Mouse (Mus musculus): ENCODE measurements around the gene Pbx3.

The Pbx3 gene

GRCm38 (mm10) chr2:34217596-34217995, 155.3 kb downstream of the Pbx3 start:
- no peak for DNase-seq

GRCm38 (mm10) chr2:34215496-34215895, 157.4 kb downstream of the Pbx3 start:
- no peak for DNase-seq

- DNase-seq, result peak; percentile 51
These were observed 160.5 kb downstream of the Pbx3 start for GRCm38 (mm10) chr2:34212418-34212817.

DNA sequence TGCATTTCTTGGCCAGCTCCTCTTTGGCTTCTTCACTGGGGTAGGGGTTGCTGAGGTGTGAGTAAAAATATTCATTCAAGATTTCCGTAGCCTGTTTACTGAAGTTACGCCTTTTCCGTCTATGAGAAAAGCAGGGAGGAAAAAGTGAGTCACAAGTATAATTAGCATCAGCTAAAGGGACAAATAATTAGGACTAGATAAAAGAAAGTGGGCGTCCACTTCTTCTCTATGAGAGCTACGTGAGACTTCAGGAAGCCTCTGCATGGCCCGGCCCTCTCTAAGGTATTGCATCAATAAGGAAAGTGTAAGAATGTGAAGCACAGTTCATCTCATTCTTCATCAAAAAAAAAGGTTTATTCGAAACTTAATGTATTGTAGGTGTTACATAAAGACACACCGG, 168.1 kb downstream of the Pbx3 start:
- no peak for DNase-seq

GRCm38 (mm10) chr2:34204325-34204724, 168.6 kb downstream of the Pbx3 start:
- no peak for DNase-seq

GRCm38 (mm10) chr2:34193870-34194820, 178.8 kb downstream of the Pbx3 start:
- no peak for DNase-seq

DNA sequence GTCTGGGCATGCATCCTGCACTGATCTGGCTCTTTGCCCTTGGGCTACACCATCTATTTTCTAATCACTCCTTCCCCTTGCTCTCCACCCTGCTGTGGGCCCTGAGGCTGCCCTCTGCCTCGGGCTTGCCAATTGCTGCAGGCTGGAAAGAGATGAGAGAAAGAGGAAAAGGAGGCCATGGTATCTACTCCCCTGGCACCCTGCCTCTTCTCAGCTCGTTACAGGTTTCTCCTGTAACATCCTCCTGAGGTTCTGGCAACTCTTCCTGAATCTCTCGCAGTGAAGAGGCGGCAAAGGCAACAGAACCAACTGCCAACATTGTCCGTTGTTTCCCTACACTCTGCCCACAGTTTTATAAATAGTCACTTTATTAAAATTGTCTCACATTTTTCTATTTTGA, 179.7 kb downstream of the Pbx3 start:
- peak; percentile 16 for DNase-seq

DNA sequence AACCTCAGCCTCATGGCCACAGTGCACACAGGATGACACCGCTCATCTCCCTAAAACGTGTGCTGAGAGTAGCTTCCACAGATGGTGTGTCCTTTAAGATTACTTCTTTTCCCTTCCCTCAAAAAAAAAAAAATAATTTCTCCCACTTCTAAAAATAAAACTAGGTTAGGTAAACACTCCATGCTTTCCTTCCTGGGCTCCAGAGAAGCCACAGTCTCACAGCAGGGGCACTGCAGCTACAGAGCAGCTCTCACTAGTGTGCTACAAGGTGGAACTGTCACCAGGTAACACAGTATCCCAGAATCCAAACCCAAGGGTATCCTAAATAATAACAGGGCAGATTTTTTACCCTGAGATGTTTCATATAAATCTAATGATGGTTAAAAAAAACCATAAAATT, 185.6 kb downstream of the Pbx3 start:
- DNase-seq, result no peak

GRCm38 (mm10) chr2:34181600-34181999, 191.3 kb downstream of the Pbx3 start:
- DNase-seq, result no peak

- no peak for DNase-seq
These were observed 193.6 kb downstream of the Pbx3 start for GRCm38 (mm10) chr2:34179299-34179698.

DNA sequence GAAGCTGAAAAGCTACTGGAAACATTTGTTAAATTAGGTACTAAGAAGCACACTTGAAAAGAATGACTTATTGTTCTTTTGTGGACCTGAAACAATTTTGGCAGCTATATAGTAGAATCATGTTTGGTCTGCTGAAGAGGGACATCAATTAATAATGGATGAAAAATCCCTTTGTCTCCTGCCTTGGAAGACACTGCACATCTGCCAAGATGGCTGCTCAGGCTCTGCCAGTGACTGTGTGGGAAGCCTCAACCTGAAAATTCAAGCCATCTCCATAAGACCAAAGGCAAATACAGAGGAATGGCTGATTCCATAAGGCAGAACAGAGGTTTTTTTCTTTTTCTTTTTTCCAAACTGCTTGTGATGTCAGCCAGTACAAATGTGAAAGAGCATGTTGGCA, 194.3 kb downstream of the Pbx3 start:
- DNase-seq, result no peak

DNA sequence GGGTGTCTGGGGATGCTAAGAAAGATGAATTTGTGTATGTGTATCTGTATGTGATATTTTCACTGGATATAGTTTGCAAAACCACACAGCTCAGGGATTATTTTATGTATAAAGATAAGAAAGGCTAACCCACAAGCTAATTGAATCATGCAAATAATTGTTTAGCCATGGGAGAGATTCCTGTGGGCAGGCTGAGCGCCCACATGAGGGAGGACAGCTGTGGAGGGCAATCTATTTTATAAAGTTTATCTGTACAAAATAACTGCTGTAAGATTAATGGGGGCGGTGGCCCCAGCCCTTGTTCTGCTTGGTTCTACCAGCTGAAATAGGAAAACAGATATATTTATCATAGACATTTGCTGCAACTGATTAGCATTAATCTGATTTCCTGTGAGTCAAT, 202.5 kb downstream of the Pbx3 start:
- DNase-seq, result no peak

- DNase-seq, result no peak
These were observed 203.3 kb downstream of the Pbx3 start for GRCm38 (mm10) chr2:34169626-34170025.

DNA sequence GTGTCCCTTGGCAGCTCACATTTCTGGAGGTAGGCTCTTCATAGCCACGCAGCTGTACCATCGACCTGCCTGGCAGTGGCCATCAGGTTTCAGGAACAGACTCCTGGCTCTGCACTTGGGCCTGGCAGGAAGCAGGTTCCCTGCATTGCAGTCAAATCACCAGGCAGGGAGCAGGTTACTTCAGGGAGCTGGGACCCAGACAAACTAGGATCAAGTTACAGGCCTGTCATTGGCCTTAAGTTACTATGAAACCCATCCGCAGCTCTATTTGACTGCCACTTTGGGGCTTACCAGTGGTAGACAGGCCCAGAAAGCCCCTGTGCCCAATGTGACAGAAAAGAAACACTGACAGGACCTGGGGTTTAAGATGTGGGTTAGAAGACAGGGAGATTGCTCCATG, 204.8 kb downstream of the Pbx3 start:
- DNase-seq, result no peak

DNA sequence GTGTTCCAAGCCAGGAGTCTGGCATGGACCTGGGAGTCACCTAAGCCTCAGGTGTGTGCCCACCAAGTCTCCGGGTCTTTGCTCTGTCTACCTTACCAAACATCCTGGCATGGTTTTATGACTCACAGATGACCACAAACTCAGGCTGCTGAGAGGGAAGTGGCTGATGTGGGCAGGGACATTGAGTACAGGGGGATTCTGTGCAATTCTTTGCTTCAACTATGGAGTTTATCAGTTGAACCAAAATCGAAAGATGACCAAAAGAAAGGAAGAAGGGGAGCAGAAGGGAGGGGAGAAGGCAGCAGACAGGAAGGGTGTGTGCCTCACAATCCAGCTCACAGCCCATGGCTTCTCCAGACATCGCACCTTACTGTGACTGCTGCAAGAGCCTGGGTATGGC, 210.5 kb downstream of the Pbx3 start:
- no peak for DNase-seq

DNA sequence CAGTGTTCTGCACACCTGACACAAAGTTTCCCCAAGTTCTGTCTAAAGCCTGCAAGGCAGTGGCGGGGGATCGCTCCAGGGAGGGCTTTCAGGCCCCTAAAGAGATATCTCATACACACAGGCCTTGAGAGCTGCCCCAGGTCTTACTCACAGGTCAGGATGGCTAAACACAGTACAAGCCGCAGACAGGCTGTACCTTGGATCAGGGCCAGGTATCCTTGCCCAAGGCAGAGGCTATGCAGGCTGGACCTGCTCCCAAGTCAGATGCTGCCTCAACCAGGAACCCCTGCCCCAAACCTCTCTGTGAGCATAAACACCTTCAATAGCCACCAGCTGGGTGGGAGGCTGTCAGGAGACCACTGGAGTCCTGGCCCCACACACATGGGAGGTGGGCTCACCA, 215.2 kb downstream of the Pbx3 start:
- DNase-seq, result no peak

DNA sequence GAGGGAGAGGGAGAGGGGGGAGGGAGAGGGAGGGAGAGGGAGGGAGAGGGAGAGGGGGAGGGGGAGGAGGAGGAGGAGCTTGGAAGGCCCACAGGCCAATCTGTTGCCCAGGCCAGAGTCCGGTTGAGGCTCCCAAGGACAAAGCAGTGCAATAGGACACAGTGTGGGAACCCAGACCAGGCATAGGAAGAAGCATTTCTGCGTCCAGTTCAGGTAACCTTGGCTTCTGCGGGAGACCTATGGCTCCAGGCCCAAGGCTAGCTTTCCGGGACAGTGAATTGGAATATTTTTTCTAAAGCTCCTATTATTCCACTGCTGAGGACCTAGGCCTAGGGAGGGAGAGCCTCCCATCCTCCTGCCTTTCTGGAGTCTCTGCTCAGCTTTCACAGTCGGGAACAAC, 218.1 kb downstream of the Pbx3 start:
- no peak for DNase-seq

DNA sequence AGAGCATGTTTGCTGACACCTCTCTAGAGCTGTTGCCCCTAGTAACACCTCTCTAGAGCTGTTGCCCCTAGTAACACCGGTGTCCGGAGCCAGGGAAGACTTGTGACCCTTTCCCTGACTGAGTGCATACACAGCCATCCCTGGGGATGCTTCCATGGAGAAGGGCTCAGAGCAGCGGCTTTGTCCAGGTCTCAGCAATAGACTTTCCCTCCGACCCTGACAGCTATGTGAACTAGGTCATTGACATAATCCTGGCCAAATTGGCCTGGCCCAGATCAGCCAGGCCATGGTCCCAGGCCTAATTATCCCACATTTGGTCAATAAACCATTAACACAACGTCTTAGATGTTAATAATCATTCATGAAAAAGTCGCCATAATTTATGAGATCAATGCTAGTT, 219.6 kb downstream of the Pbx3 start:
- no peak for DNase-seq

GRCm38 (mm10) chr2:34150560-34150959, 222.4 kb downstream of the Pbx3 start:
- DNase-seq, result no peak

DNA sequence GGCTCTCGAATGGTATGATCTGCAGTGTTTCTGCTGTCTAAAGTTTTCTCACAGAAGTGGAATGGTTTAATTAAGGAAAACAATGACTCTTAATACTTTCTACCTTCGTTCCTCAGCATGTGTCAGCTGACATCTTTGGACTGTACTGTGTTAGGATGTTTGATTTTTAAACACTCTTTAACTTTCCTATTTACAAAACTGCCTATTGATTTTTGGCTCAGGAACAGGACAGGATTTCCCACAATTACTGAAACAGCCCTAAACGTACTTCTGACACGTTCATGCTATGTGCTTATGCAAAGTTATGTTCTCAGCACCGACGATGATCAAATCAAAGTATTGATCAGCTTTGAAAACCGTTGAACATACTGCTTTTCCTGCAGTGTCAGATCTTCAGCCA, 224.7 kb downstream of the Pbx3 start:
- DNase-seq, result no peak

- no peak for DNase-seq
These were observed 225.5 kb downstream of the Pbx3 start for GRCm38 (mm10) chr2:34147476-34147875.

GRCm38 (mm10) chr2:34147036-34147435, 225.9 kb downstream of the Pbx3 start:
- no peak for DNase-seq

GRCm38 (mm10) chr2:34146431-34146830, 226.5 kb downstream of the Pbx3 start:
- no peak for DNase-seq

DNA sequence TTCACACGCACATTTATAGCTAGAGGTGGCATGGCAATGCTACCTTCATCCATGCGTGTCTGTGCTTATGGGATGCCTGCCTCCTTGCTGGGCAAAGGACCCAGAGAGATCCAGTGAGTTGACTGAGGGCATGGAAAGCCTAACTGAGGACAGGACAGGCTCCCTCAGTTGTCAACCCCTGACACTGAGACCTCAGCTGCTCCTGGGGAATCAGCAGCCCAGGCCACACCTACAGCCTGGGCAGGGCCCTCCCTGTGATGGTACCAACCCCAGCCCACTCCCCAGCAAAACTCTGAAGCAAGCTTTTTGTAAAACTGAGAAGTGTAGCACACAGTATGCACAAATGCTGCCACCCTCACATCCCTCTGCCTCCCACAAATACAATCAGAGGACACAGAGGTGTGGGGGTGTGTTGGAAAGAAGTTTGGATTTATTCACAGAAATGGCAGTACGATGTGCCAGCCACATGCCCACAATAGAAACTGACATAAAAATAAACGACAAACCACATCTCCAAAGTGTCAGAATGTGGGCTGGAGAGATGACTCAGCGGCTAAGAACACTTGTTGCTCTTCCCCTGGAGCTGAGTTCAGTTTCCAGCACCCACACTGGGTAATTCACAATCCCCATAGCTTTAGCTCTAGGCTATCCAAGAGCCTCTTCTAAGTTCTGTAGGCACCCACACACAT, 233.3 kb downstream of the Pbx3 start:
- DNase-seq, result peak; percentile 86
